Mouse (Mus musculus) embryonic facial prominence, embryonic 15.5 days (tissue): ENCODE results near the gene Casp7. TPM values are rescaled to one million over a fixed set of nuclear protein-coding genes. Genes with fewer than 3 reads are reported as not detected.
A peak's percentile ranks its signal among the peaks of the same experiment; 100 is the strongest.

Experiments used
- ATAC-seq: fragments of 200-750 bp; cut with Nextera tagmentation; 2 replicates; pipeline ENCODE4 v1.8.0; 2017; ENCODE audit warnings: low read depth, moderate TSS enrichment; ENCODE audit not compliant: insufficient number of reproducible peaks, low FRiP score, low TSS enrichment
- H3K27ac ChIP-seq: fragments of 300-500 bp; sonication (generic); replicated peaks from 2 replicates; pipeline ENCODE4 v1.5.1; 2015; ENCODE audit warnings: mild to moderate bottlenecking, inconsistent platforms
- H3K27me3 ChIP-seq: fragments of 300-500 bp; sonication (generic); 2 replicates; pipeline ENCODE4 v1.6.1; 2015; ENCODE audit warnings: inconsistent platforms
- H3K36me3 ChIP-seq: fragments of 300-500 bp; sonication (generic); 2 replicates; pipeline ENCODE4 v1.6.1; 2015; ENCODE audit warnings: mild to moderate bottlenecking, inconsistent platforms
- H3K4me1 ChIP-seq: fragments of 300-500 bp; sonication (generic); 2 replicates; pipeline ENCODE4 v1.6.1; 2015; ENCODE audit warnings: inconsistent platforms
- H3K4me2 ChIP-seq: fragments of 300-500 bp; sonication (generic); replicated peaks from 2 replicates; pipeline ENCODE4 v1.6.1; 2015; ENCODE audit warnings: mild to moderate bottlenecking, inconsistent platforms
- H3K4me3 ChIP-seq: fragments of 300-500 bp; sonication (generic); replicated peaks from 2 replicates; pipeline ENCODE4 v1.5.1; 2015; ENCODE audit warnings: mild to moderate bottlenecking, inconsistent platforms
- H3K9ac ChIP-seq: fragments of 300-500 bp; sonication (generic); 2 replicates; pipeline ENCODE4 v1.6.1; 2015; ENCODE audit warnings: inconsistent platforms
- H3K9me3 ChIP-seq: fragments of 300-500 bp; sonication (generic); replicated peaks from 2 replicates; pipeline ENCODE4 v1.6.1; 2016; ENCODE audit warnings: inconsistent platforms
- WGBS: fragments of 180-500 bp; shearing (Covaris S2); methylation state at CpG from one replicate; pipeline ENCODE4 v1.1.7; 2015; 5-methylcytosine and 5-hydroxymethylcytosine counted together
- polyA plus RNA-seq: library from polyadenylated mRNA; unstranded; fragments of >200 nt; fragmentation: Nextera tagmentation; extraction: Ambion mirVana; gene quantifications from 2 replicates; pipeline ENCODE4 v1.2.1, GENCODE M21; 2015

The Casp7 gene
- polyA plus RNA-seq, 1 experiment from 2014 or later: 25.0 TPM

GRCm38 (mm10) chr19:56366625-56367024 lies 30.3 kb upstream of the Casp7 start:
- WGBS: 71% methylated on average over 9 of the region's 9 CpGs
- no peaks in the 10 kb centered on the region for H3K36me3 ChIP-seq
- no peak for ATAC-seq
- H3K27me3 ChIP-seq: no peaks in the 10 kb centered on the region
- H3K9ac ChIP-seq: no peak overlapping the region
- H3K4me2 ChIP-seq: no peak overlapping the region
- H3K4me1 ChIP-seq: no peaks in the 10 kb centered on the region
- no peak overlapping the region for H3K4me3 ChIP-seq
- H3K9me3 ChIP-seq: no peaks in the 10 kb centered on the region
- no peak overlapping the region for H3K27ac ChIP-seq

DNA sequence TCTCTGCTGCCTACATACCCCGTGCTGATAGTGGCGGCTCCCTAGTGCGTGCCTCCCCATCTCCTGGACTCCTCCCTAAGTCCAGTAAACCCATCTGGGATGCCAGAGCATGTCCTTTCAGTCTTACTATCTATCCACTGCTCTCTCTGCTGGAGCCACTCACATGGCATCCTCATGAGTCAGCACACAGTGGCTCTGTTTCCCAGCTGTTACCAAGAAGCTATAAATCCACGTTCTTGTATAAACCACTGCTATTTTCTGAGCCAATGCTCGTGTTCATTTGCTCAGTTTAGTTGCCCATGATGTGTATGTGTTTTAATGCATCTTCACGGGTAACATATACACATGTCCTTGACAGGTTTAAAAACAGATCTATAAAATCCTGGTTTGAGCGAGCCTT lies 29.2 kb upstream of the Casp7 start:
- ATAC-seq: no peak
- Histone ChIP-seq H3K36me3 (no peaks in the 10 kb centered on the region), H3K27me3 (no peaks in the 10 kb centered on the region), H3K4me3 (no peak overlapping the region), H3K4me2 (no peak overlapping the region), H3K27ac (no peak overlapping the region), H3K4me1 (0 out of 2 replicates have a peak, but pooled peaks cover 2% of the 10 kb centered on the region), H3K9me3 (no peaks in the 10 kb centered on the region), H3K9ac (no peak overlapping the region)
- 60% methylated on average over 7 of the region's 7 CpGs for WGBS

GRCm38 (mm10) chr19:56368912-56369311 lies 28.0 kb upstream of the Casp7 start:
- Histone ChIP-seq H3K9ac (no peak overlapping the region), H3K4me1 (0 out of 2 replicates have a peak, but pooled peaks cover 2% of the 10 kb centered on the region), H3K4me2 (no peak overlapping the region), H3K27me3 (no peaks in the 10 kb centered on the region), H3K27ac (no peak overlapping the region), H3K4me3 (no peak overlapping the region), H3K9me3 (no peaks in the 10 kb centered on the region), H3K36me3 (no peaks in the 10 kb centered on the region)
- 76% methylated on average over 7 of the region's 7 CpGs for whole genome bisulfite sequencing
- ATAC-seq: no peak

GRCm38 (mm10) chr19:56370389-56371150 lies 26.4 kb upstream of the Casp7 start:
- H3K9me3 ChIP-seq: no peaks in the 10 kb centered on the region
- H3K4me3 ChIP-seq: no peak overlapping the region
- WGBS: 91% methylated on average over 6 of the region's 6 CpGs
- no peak overlapping the region for H3K9ac ChIP-seq
- no peak overlapping the region for H3K27ac ChIP-seq
- no peak overlapping the region for H3K4me2 ChIP-seq
- H3K36me3 ChIP-seq: no peaks in the 10 kb centered on the region
- no peak for ATAC-seq
- H3K4me1 ChIP-seq: 0 out of 2 replicates have a peak, but pooled peaks cover 2% of the 10 kb centered on the region
- H3K27me3 ChIP-seq: no peaks in the 10 kb centered on the region

DNA sequence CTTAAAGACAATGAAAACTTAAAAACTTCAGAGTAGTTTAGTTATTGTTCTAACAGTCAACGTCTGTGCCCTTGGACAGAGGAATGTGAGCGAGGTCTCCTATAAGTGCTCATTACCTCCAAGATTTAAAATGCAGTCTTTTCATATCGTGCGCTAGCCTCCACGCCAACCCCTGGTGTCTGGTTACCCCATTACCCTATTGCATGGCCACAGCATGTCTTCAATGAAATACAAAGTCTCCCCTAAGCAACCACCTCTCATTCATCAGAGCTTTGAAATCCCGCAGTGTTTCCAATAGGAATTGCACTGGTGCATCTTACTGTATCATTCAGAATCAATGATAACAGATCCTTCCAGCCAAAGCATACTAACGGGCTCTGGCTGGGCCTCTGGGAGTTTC lies 24.7 kb upstream of the Casp7 start:
- H3K4me3 ChIP-seq: no peak overlapping the region
- no peak overlapping the region for H3K4me2 ChIP-seq
- no peaks in the 10 kb centered on the region for H3K36me3 ChIP-seq
- WGBS: 44% methylated on average over 7 of the region's 7 CpGs
- H3K27ac ChIP-seq: no peak overlapping the region
- no peak overlapping the region for H3K9ac ChIP-seq
- no peaks in the 10 kb centered on the region for H3K27me3 ChIP-seq
- H3K9me3 ChIP-seq: no peaks in the 10 kb centered on the region
- H3K4me1 ChIP-seq: 0 out of 2 replicates have a peak, but pooled peaks cover 2% of the 10 kb centered on the region
- ATAC-seq: no peak

GRCm38 (mm10) chr19:56373246-56373645 lies 23.7 kb upstream of the Casp7 start:
- WGBS: 79% methylated on average over 5 of the region's 5 CpGs
- no peaks in the 10 kb centered on the region for H3K36me3 ChIP-seq
- H3K4me3 ChIP-seq: no peak overlapping the region
- no peak overlapping the region for H3K4me2 ChIP-seq
- no peaks in the 10 kb centered on the region for H3K27me3 ChIP-seq
- no peak overlapping the region for H3K9ac ChIP-seq
- no peak for ATAC-seq
- 0 out of 2 replicates have a peak, but pooled peaks cover 2% of the 10 kb centered on the region for H3K4me1 ChIP-seq
- H3K9me3 ChIP-seq: no peaks in the 10 kb centered on the region
- H3K27ac ChIP-seq: no peak overlapping the region

GRCm38 (mm10) chr19:56374011-56374410 lies 22.9 kb upstream of the Casp7 start:
- peak; percentile 19; the same call in 1 of the 2 replicates for ATAC-seq
- Histone ChIP-seq H3K4me3 (no peak overlapping the region), H3K36me3 (no peaks in the 10 kb centered on the region), H3K4me1 (0 out of 2 replicates have a peak, but pooled peaks cover 2% of the 10 kb centered on the region), H3K4me2 (no peak overlapping the region), H3K9me3 (no peaks in the 10 kb centered on the region), H3K9ac (no peak overlapping the region), H3K27ac (no peak overlapping the region), H3K27me3 (no peaks in the 10 kb centered on the region)
- WGBS: 47% methylated on average over 10 of the region's 10 CpGs

DNA sequence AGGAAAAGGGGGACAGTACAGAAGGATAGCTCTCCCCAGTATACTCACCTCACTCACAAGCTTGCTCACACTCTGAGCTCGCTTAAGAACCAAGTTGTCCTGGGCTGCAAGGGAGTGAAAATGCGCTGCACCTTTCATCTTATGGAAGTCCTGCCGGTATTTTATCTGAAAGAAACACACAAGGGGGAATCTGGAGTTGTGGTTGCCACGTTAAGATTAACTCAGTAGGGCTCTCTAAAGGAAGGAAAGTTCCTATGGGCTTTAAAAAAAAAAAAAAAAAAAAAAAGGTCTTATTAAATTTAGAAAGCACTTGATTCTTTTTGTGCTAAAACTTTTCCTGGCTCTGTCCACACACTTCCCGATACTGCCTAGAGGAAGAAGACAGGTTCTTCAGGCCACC lies 18.9 kb upstream of the Casp7 start:
- Histone ChIP-seq H3K4me3 (no peak overlapping the region), H3K9ac (no peak overlapping the region), H3K9me3 (no peaks in the 10 kb centered on the region), H3K27ac (no peak overlapping the region), H3K4me2 (no peak overlapping the region), H3K4me1 (no peaks in the 10 kb centered on the region), H3K36me3 (no peaks in the 10 kb centered on the region), H3K27me3 (no peaks in the 10 kb centered on the region)
- no peak for ATAC-seq
- 78% methylated on average over 5 of the region's 5 CpGs for WGBS

GRCm38 (mm10) chr19:56378554-56379172 lies 18.3 kb upstream of the Casp7 start:
- Histone ChIP-seq H3K9me3 (no peaks in the 10 kb centered on the region), H3K36me3 (no peaks in the 10 kb centered on the region), H3K4me1 (no peaks in the 10 kb centered on the region), H3K4me3 (no peak overlapping the region), H3K4me2 (no peak overlapping the region), H3K27me3 (no peaks in the 10 kb centered on the region), H3K9ac (no peak overlapping the region), H3K27ac (no peak overlapping the region)
- WGBS: 83% methylated on average over 13 of the region's 13 CpGs
- no peak for ATAC-seq

- Histone ChIP-seq H3K36me3 (no peaks in the 10 kb centered on the region), H3K4me3 (no peak overlapping the region), H3K4me1 (no peaks in the 10 kb centered on the region), H3K4me2 (no peak overlapping the region), H3K9me3 (no peaks in the 10 kb centered on the region), H3K9ac (no peak overlapping the region), H3K27me3 (no peaks in the 10 kb centered on the region), H3K27ac (no peak overlapping the region)
- WGBS: 79% methylated on average over 7 of the region's 7 CpGs
- no peak for ATAC-seq
Observed at GRCm38 (mm10) chr19:56380341-56380740, 16.6 kb upstream of the Casp7 start.

- H3K4me3 ChIP-seq: no peak overlapping the region
- no peaks in the 10 kb centered on the region for H3K4me1 ChIP-seq
- no peaks in the 10 kb centered on the region for H3K27me3 ChIP-seq
- WGBS: 91% methylated on average over 10 of the region's 10 CpGs
- ATAC-seq: no peak
- H3K36me3 ChIP-seq: no peaks in the 10 kb centered on the region
- H3K9ac ChIP-seq: no peak overlapping the region
- no peak overlapping the region for H3K27ac ChIP-seq
- no peaks in the 10 kb centered on the region for H3K9me3 ChIP-seq
- H3K4me2 ChIP-seq: no peak overlapping the region
Observed at GRCm38 (mm10) chr19:56381407-56381806, 15.5 kb upstream of the Casp7 start.
